ENCODE assay signal across 22 mouse cellular contexts in genomic region chr16:10507445-10507844, GRCm38 (mm10).
"Had no signal": no experiment of that assay in that cellular context is flagged by ENCODE, and none has a peak within 500 bp of the region (broad histone marks: within the 10 kb centered on the region; RNA-seq: fewer than 3 reads in every experiment).

No protein-coding gene starts in this region.

- H3K4me2 ChIP-seq: lung, embryonic 15.5 days; midbrain, embryonic 11.5 days; neural tube, embryonic 13.5 days; neural tube, embryonic 15.5 days had no signal

- H3K27me3 ChIP-seq: lung, embryonic 15.5 days; neural tube, embryonic 13.5 days; neural tube, embryonic 15.5 days had no signal

- H3K27ac ChIP-seq: lung, embryonic 15.5 days; macrophage; neural tube, embryonic 13.5 days; neural tube, embryonic 15.5 days had no signal

- H3K4me1 ChIP-seq: lung, embryonic 15.5 days; megakaryocyte, embryonic 14.5 days; neural tube, embryonic 13.5 days; neural tube, embryonic 15.5 days had no signal

- H3K9me3 ChIP-seq: lung, embryonic 15.5 days; neural tube, embryonic 13.5 days; neural tube, embryonic 15.5 days had no signal

- DNase-seq: liver, postnatal 0 days; lung, adult 2 months; lung, postnatal 14 days; lung, postnatal 36 days; midbrain, embryonic 14.5 days; retina, postnatal 1 day; right cerebral cortex, adult 18-20 months; right cerebral cortex, postnatal 25 days; right cerebral cortex, postnatal 4 days; spleen, adult 18-20 months; thymus, adult 18-20 months; thymus, postnatal 14 days; thymus, postnatal 36 days had no signal

- H3K4me3 ChIP-seq: lung, embryonic 15.5 days; megakaryocyte, embryonic 14.5 days; myocyte; neural tube, embryonic 13.5 days; neural tube, embryonic 15.5 days had no signal

- H3K36me3 ChIP-seq: lung, embryonic 15.5 days; neural tube, embryonic 13.5 days; neural tube, embryonic 15.5 days had no signal

- ATAC-seq: liver, postnatal 0 days; lung, postnatal 0 days; midbrain, embryonic 16.5 days had no signal

- H3K9ac ChIP-seq: liver, postnatal 0 days; lung, embryonic 15.5 days; neural tube, embryonic 13.5 days; neural tube, embryonic 15.5 days had no signal
